Mouse (Mus musculus): Measurements from ENCODE around the gene Lrch4.

The Lrch4 gene

GRCm38 (mm10) chr5:137649669-137650571 is 21.0 kb downstream of the Lrch4 start:
- ATAC-seq (ENCODE audit: low TSS enrichment), result no peak

GRCm38 (mm10) chr5:137652474-137652873 is 23.6 kb downstream of the Lrch4 start:
- ATAC-seq (ENCODE audit: low TSS enrichment), result peak; percentile 77

- no peak for ATAC-seq (ENCODE audit: low TSS enrichment)
Measured at GRCm38 (mm10) chr5:137653366-137653765, 24.4 kb downstream of the Lrch4 start.

GRCm38 (mm10) chr5:137654746-137655145 is 25.8 kb downstream of the Lrch4 start:
- no peak for ATAC-seq (ENCODE audit: low TSS enrichment)

- ATAC-seq (ENCODE audit: low TSS enrichment), result peak; percentile 85
Measured at GRCm38 (mm10) chr5:137656977-137657376, 28.1 kb downstream of the Lrch4 start.

GRCm38 (mm10) chr5:137660064-137660688 is 31.3 kb downstream of the Lrch4 start:
- peak; percentile 62; the same call in 1 of the 2 replicates for ATAC-seq (ENCODE audit: low TSS enrichment)

- ATAC-seq (ENCODE audit: low TSS enrichment), result no peak
Measured at GRCm38 (mm10) chr5:137663057-137663456, 34.1 kb downstream of the Lrch4 start.

- ATAC-seq (ENCODE audit: low TSS enrichment), result no peak
Measured at GRCm38 (mm10) chr5:137668971-137669370, 40.0 kb downstream of the Lrch4 start.

- ATAC-seq (ENCODE audit: low TSS enrichment), result no peak
Measured at GRCm38 (mm10) chr5:137670240-137670639, 41.3 kb downstream of the Lrch4 start.

- peak; percentile 96 for ATAC-seq (ENCODE audit: low TSS enrichment)
Measured at GRCm38 (mm10) chr5:137671443-137672240, 42.7 kb downstream of the Lrch4 start.

- ATAC-seq (ENCODE audit: low TSS enrichment), result no peak
Measured at GRCm38 (mm10) chr5:137672361-137672760, 43.4 kb downstream of the Lrch4 start.

GRCm38 (mm10) chr5:137673015-137673414 is 44.1 kb downstream of the Lrch4 start:
- ATAC-seq (ENCODE audit: low TSS enrichment), result no peak

- no peak for ATAC-seq (ENCODE audit: low TSS enrichment)
Measured at GRCm38 (mm10) chr5:137674786-137675185, 45.9 kb downstream of the Lrch4 start.

GRCm38 (mm10) chr5:137677859-137678258 is 48.9 kb downstream of the Lrch4 start:
- peak; percentile 53; the same call in 1 of the 2 replicates for ATAC-seq (ENCODE audit: low TSS enrichment)

- no peak for ATAC-seq (ENCODE audit: low TSS enrichment)
Measured at GRCm38 (mm10) chr5:137678736-137679135, 49.8 kb downstream of the Lrch4 start.

GRCm38 (mm10) chr5:137679726-137680125 is 50.8 kb downstream of the Lrch4 start:
- no peak for ATAC-seq (ENCODE audit: low TSS enrichment)

GRCm38 (mm10) chr5:137682526-137682925 is 53.6 kb downstream of the Lrch4 start:
- ATAC-seq (ENCODE audit: low TSS enrichment), result 0 out of 2 replicates have a peak, but pooled peaks have one; percentile 28

- peak; percentile 7; the same call in 1 of the 2 replicates for ATAC-seq (ENCODE audit: low TSS enrichment)
Measured at GRCm38 (mm10) chr5:137683388-137684293, 54.7 kb downstream of the Lrch4 start.

GRCm38 (mm10) chr5:137684294-137685123 is 55.6 kb downstream of the Lrch4 start, which contains the start of gene Agfg2:
Agfg2 (minus strand) TSS chr5:137684726.
- peak; percentile 97 for ATAC-seq (ENCODE audit: low TSS enrichment)

GRCm38 (mm10) chr5:137685653-137686052 is 56.7 kb downstream of the Lrch4 start:
- no peak for ATAC-seq (ENCODE audit: low TSS enrichment)
